Mouse (Mus musculus) kidney, postnatal 0 days (tissue): ENCODE data around the gene Atp2b1. TPM values are rescaled to one million over a fixed set of nuclear protein-coding genes. Genes with fewer than 3 reads are reported as not detected.

Experiments used
- ATAC-seq: fragments of 200-750 bp; cut with Nextera tagmentation; replicated peaks from 2 replicates; pipeline ENCODE4 v1.8.0; 2017; ENCODE audit warnings: low read depth, moderate number of reproducible peaks, moderate TSS enrichment, moderate library complexity; ENCODE audit not compliant: low FRiP score
- DNase-seq: peaks from one replicate; pipeline ENCODE4 v3.0.0-alpha.2; 2016; ENCODE audit warnings: low spot score
- H3K27ac ChIP-seq: fragments of 300-500 bp; sonication (generic); 2 replicates; pipeline ENCODE4 v1.5.1; 2014; ENCODE audit warnings: mild to moderate bottlenecking
- H3K27me3 ChIP-seq: fragments of 300-500 bp; sonication (generic); 2 replicates; pipeline ENCODE4 v1.6.1; 2014; ENCODE audit warnings: low read length, mixed read lengths; ENCODE audit not compliant: insufficient read depth
- H3K36me3 ChIP-seq: fragments of 300-500 bp; sonication (generic); 2 replicates; pipeline ENCODE4 v1.6.1; 2014; ENCODE audit warnings: low read length, mixed read lengths; ENCODE audit not compliant: insufficient read depth
- H3K4me1 ChIP-seq: fragments of 300-500 bp; sonication (generic); replicated peaks from 2 replicates; pipeline ENCODE4 v1.6.1; 2014; ENCODE audit warnings: antibody characterized with exemption, low read length, mixed read lengths; ENCODE audit not compliant: insufficient read depth
- H3K4me2 ChIP-seq: fragments of 300-500 bp; sonication (generic); 2 replicates; pipeline ENCODE4 v1.6.1; 2014; ENCODE audit warnings: mild to moderate bottlenecking, low read length, moderate library complexity, mixed read lengths
- H3K4me3 ChIP-seq: fragments of 300-500 bp; sonication (generic); replicated peaks from 2 replicates; pipeline ENCODE4 v1.5.1; 2014; ENCODE audit warnings: low read depth, low read length
- H3K9ac ChIP-seq: fragments of 300-500 bp; sonication (generic); 2 replicates; pipeline ENCODE4 v1.6.1; 2014; ENCODE audit warnings: low read depth, low read length
- H3K9me3 ChIP-seq: fragments of 300-500 bp; sonication (generic); replicated peaks from 2 replicates; pipeline ENCODE4 v1.6.1; 2016; ENCODE audit warnings: low read length, inconsistent platforms, mixed read lengths
- CTCF ChIP-seq: IDR thresholded peaks from 2 replicates; pipeline ENCODE4 v1.5.1; 2016; ENCODE audit warnings: antibody characterized with exemption, low read depth, mild to moderate bottlenecking, moderate library complexity
- WGBS: fragments of 180-500 bp; shearing (Covaris S2); extraction: QIAGEN DNeasy Blood & Tissue Kit; methylation state at CpG from one replicate; pipeline ENCODE4 v1.1.7; 2014; 5-methylcytosine and 5-hydroxymethylcytosine counted together
- polyA plus RNA-seq: library from polyadenylated mRNA; unstranded; fragments of >200 nt; fragmentation: Nextera tagmentation; extraction: Ambion mirVana; gene quantifications from 2 replicates; pipeline ENCODE4 v1.2.1, GENCODE M21; 2015

Gene Atp2b1
- polyA plus RNA-seq, 1 experiment from 2014 or later: 167 TPM

DNA sequence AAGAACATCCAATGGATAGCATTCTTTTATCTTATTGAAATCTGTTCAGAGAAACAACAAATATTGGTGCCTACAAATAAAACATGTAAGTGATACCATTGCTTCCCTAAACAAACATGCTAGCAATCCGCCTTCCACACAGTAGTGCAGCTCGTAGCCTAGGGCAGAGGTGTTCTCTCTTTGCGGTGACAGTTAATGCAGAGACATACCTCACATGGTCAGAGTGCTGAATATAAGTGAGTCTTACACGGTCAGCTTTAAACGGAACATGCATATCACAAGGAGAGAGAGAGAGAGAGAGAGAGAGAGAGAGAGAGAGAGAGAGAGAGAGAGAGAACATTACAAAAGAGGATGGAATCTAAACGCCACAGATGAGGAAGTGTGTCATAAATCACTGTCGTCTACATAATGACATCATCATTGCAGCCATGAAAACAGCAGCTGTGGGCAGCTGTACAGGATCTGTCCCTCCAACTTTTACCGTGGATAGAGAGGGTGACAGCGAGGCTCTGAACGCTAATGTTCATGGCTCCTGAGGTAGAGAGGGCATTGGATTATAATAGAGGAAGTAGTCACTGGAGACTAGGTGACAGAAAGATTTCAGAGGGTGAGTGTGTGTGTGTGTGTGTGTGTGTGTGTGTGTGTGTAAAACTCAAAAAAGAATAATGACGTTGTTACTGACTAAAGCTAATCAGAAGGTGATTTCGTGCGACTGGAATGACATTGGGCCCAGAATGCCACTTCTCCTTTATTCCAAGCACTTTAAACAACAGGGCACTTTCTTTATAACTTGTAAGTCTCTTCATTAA, 52.4 kb downstream of the Atp2b1 start:
- Histone ChIP-seq H3K9me3 (no peaks in the 10 kb centered on the region), H3K4me2 (no peak overlapping the region; the same call in 1 of the 2 replicates), H3K9ac (no peak overlapping the region), H3K27me3 (no peaks in the 10 kb centered on the region), H3K4me1 (0 out of 2 replicates have a peak, but pooled peaks cover 6% of the 10 kb centered on the region), H3K36me3 (0 out of 2 replicates have a peak, but pooled peaks cover 9% of the 10 kb centered on the region), H3K4me3 (no peak overlapping the region), H3K27ac (0 out of 2 replicates have a peak overlapping the region, but pooled peaks have one; percentile 25)
- 35% methylated on average over 13 of the region's 13 CpGs for WGBS
- peak; percentile 84 for DNase-seq
- no peak for TF ChIP-seq CTCF
- peak; percentile 62; the same call in 1 of the 2 replicates for ATAC-seq

GRCm38 (mm10) chr10:98967240-98967891, 53.2 kb downstream of the Atp2b1 start:
- Histone ChIP-seq H3K9ac (no peak overlapping the region), H3K9me3 (no peaks in the 10 kb centered on the region), H3K36me3 (0 out of 2 replicates have a peak, but pooled peaks cover 9% of the 10 kb centered on the region), H3K4me2 (no peak overlapping the region), H3K27me3 (no peaks in the 10 kb centered on the region), H3K4me1 (0 out of 2 replicates have a peak, but pooled peaks cover 6% of the 10 kb centered on the region), H3K27ac (0 out of 2 replicates have a peak overlapping the region, but pooled peaks have one; percentile 25), H3K4me3 (no peak overlapping the region)
- WGBS: 51% methylated on average over 15 of the region's 15 CpGs
- ATAC-seq (no peak), DNase-seq (no peak)
- TF ChIP-seq CTCF: no peak

GRCm38 (mm10) chr10:98970917-98971316, 56.7 kb downstream of the Atp2b1 start:
- Histone ChIP-seq H3K27ac (no peak overlapping the region), H3K36me3 (0 out of 2 replicates have a peak, but pooled peaks cover 9% of the 10 kb centered on the region), H3K27me3 (no peaks in the 10 kb centered on the region), H3K9ac (no peak overlapping the region), H3K4me1 (peaks cover 16% of the 10 kb centered on the region; the same call in 1 of the 2 replicates), H3K9me3 (no peaks in the 10 kb centered on the region), H3K4me2 (no peak overlapping the region), H3K4me3 (no peak overlapping the region)
- ATAC-seq (no peak), DNase-seq (peak; percentile 41)
- no peak for TF ChIP-seq CTCF
- 37% methylated on average over 3 of the region's 3 CpGs for WGBS

GRCm38 (mm10) chr10:98972359-98972758, 58.2 kb downstream of the Atp2b1 start:
- DNase-seq (no peak), ATAC-seq (no peak)
- Histone ChIP-seq H3K9me3 (no peaks in the 10 kb centered on the region), H3K4me3 (no peak overlapping the region), H3K4me2 (no peak overlapping the region), H3K27me3 (no peaks in the 10 kb centered on the region), H3K27ac (no peak overlapping the region), H3K36me3 (0 out of 2 replicates have a peak, but pooled peaks cover 9% of the 10 kb centered on the region), H3K4me1 (peaks cover 17% of the 10 kb centered on the region; the same call in 1 of the 2 replicates), H3K9ac (no peak overlapping the region)
- TF ChIP-seq CTCF: no peak
- WGBS: 88% methylated on average over 2 of the region's 2 CpGs

- peaks cover 16% of the 10 kb centered on the region; the same call in 1 of the 2 replicates for H3K4me1 ChIP-seq
- no peaks in the 10 kb centered on the region for H3K9me3 ChIP-seq
- H3K4me3 ChIP-seq: no peak overlapping the region
- H3K36me3 ChIP-seq: 0 out of 2 replicates have a peak, but pooled peaks cover 9% of the 10 kb centered on the region
- TF ChIP-seq CTCF: no peak
- no peak overlapping the region for H3K27ac ChIP-seq
- DNase-seq (no peak), ATAC-seq (0 out of 2 replicates have a peak, but pooled peaks have one; percentile 64)
- H3K9ac ChIP-seq: no peak overlapping the region
- H3K4me2 ChIP-seq: no peak overlapping the region
- WGBS: 65% methylated on average over 18 of the region's 18 CpGs
- H3K27me3 ChIP-seq: no peaks in the 10 kb centered on the region
Measured at GRCm38 (mm10) chr10:98972912-98973605, 58.9 kb downstream of the Atp2b1 start.

DNA sequence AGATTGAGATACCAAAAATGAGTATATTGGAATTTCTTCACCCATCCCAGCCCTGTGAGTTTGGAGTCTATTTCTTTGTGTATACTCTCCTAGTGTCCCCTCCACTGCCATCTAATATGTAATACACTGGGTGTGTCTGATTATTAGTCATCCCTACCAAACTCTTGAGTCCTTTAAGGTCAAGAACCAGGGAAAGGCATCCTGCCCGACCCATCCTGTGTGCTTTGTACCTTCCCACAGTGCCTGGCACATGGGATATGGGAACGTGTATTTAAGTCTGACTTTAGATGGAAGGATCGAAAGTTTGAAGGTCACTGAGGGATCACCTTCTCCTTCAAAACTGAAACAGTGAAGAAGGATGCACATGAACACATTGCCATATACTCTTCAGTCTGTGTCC, 60.4 kb downstream of the Atp2b1 start:
- H3K4me1 ChIP-seq: peaks cover 16% of the 10 kb centered on the region; the same call in 1 of the 2 replicates
- no peak for DNase-seq
- H3K36me3 ChIP-seq: 0 out of 2 replicates have a peak, but pooled peaks cover 3% of the 10 kb centered on the region
- H3K4me2 ChIP-seq: no peak overlapping the region
- no peak overlapping the region for H3K4me3 ChIP-seq
- H3K9ac ChIP-seq: no peak overlapping the region
- H3K27me3 ChIP-seq: no peaks in the 10 kb centered on the region
- no peak overlapping the region for H3K27ac ChIP-seq
- H3K9me3 ChIP-seq: no peaks in the 10 kb centered on the region
- no peak for TF ChIP-seq CTCF
- WGBS: 85% methylated on average over 3 of the region's 3 CpGs
- ATAC-seq: no peak
